Mouse (Mus musculus) forebrain, embryonic 16.5 days (tissue): ENCODE data around the gene Crybb3. TPM values are rescaled to one million over a fixed set of nuclear protein-coding genes. Genes with fewer than 3 reads are reported as not detected.
A peak's percentile ranks its signal among the peaks of the same experiment; 100 is the strongest.

ENCODE experiments used
- ATAC-seq: fragments of 200-750 bp; cut with Nextera tagmentation; 2 replicates; pipeline ENCODE4 v1.8.0; 2017; ENCODE audit warnings: mild to moderate bottlenecking, moderate library complexity
- H3K27ac ChIP-seq: fragments of 300-500 bp; sonication (generic); 2 replicates; pipeline ENCODE4 v1.5.1; 2014; ENCODE audit warnings: low read length, control low read depth
- H3K27me3 ChIP-seq: fragments of 300-500 bp; sonication (generic); replicated peaks from 2 replicates; pipeline ENCODE4 v1.6.1; 2014; ENCODE audit warnings: low read length; ENCODE audit not compliant: control insufficient read depth, insufficient read depth
- H3K36me3 ChIP-seq: fragments of 300-500 bp; sonication (generic); 2 replicates; pipeline ENCODE4 v1.6.1; 2014; ENCODE audit not compliant: control insufficient read depth, insufficient read depth
- H3K4me1 ChIP-seq: fragments of 300-500 bp; sonication (generic); replicated peaks from 2 replicates; pipeline ENCODE4 v1.6.1; 2014; ENCODE audit warnings: low read length; ENCODE audit not compliant: control insufficient read depth, insufficient read depth
- H3K4me2 ChIP-seq: fragments of 300-500 bp; sonication (generic); 2 replicates; pipeline ENCODE4 v1.6.1; 2014; ENCODE audit warnings: mild to moderate bottlenecking, low read length, control low read depth
- H3K4me3 ChIP-seq: fragments of 300-500 bp; sonication (generic); replicated peaks from 2 replicates; pipeline ENCODE4 v1.5.1; 2014; ENCODE audit warnings: mild to moderate bottlenecking, low read length, control low read depth
- H3K9ac ChIP-seq: fragments of 300-500 bp; sonication (generic); replicated peaks from 2 replicates; pipeline ENCODE4 v1.6.1; 2014; ENCODE audit warnings: low read depth, low read length, control low read depth
- H3K9me3 ChIP-seq: fragments of 300-500 bp; sonication (generic); 2 replicates; pipeline ENCODE4 v1.6.1; 2016; ENCODE audit warnings: low read length; ENCODE audit not compliant: control insufficient read depth
- WGBS: fragments of 180-500 bp; shearing (Covaris S2); extraction: QIAGEN DNeasy Blood & Tissue Kit; methylation state at CpG from one replicate; pipeline ENCODE4 v1.1.7; 2014; 5-methylcytosine and 5-hydroxymethylcytosine counted together
- polyA plus RNA-seq: library from polyadenylated mRNA; unstranded; fragments of >200 nt; fragmentation: Nextera tagmentation; extraction: Ambion mirVana; gene quantifications from 2 replicates; pipeline ENCODE4 v1.2.1, GENCODE M21; 2015

The Crybb3 gene
- polyA plus RNA-seq, 1 experiment from 2014 or later = 0.94 TPM

GRCm38 (mm10) chr5:113092406-113092805, 11.0 kb upstream of the Crybb3 start:
- ATAC-seq = no peak
- H3K4me3 ChIP-seq = no peak overlapping the region

GRCm38 (mm10) chr5:113091162-113091561, 9.8 kb upstream of the Crybb3 start:
- 62% methylated on average over 5 of the region's 5 CpGs for WGBS

More at GRCm38 (mm10) chr5:113092406-113092805, 11.0 kb upstream of the Crybb3 start:
- H3K4me2 ChIP-seq = no peak overlapping the region
- H3K27ac ChIP-seq = no peak overlapping the region
- 79% methylated on average over 7 of the region's 7 CpGs for WGBS
- H3K36me3 ChIP-seq = no peaks in the 10 kb centered on the region
- no peaks in the 10 kb centered on the region for H3K9me3 ChIP-seq
- no peaks in the 10 kb centered on the region for H3K4me1 ChIP-seq
- no peaks in the 10 kb centered on the region for H3K27me3 ChIP-seq
- H3K9ac ChIP-seq = no peak overlapping the region

GRCm38 (mm10) chr5:113090750-113091149, 9.4 kb upstream of the Crybb3 start:
- no peak overlapping the region for H3K4me2 ChIP-seq
- no peaks in the 10 kb centered on the region for H3K36me3 ChIP-seq
- H3K9me3 ChIP-seq = no peaks in the 10 kb centered on the region
- ATAC-seq = no peak
- H3K27ac ChIP-seq = no peak overlapping the region
- WGBS = 93% methylated on average over 11 of the region's 11 CpGs
- peaks cover 12% of the 10 kb centered on the region for H3K4me1 ChIP-seq
- no peak overlapping the region for H3K4me3 ChIP-seq
- no peaks in the 10 kb centered on the region for H3K27me3 ChIP-seq
- no peak overlapping the region for H3K9ac ChIP-seq

More at GRCm38 (mm10) chr5:113091162-113091561, 9.8 kb upstream of the Crybb3 start:
- no peak overlapping the region for H3K4me3 ChIP-seq
- no peak overlapping the region for H3K27ac ChIP-seq
- peak; percentile 26; the same call in 1 of the 2 replicates for ATAC-seq
- no peak overlapping the region for H3K4me2 ChIP-seq
- H3K4me1 ChIP-seq = peaks cover 10% of the 10 kb centered on the region
- H3K27me3 ChIP-seq = no peaks in the 10 kb centered on the region
- H3K36me3 ChIP-seq = no peaks in the 10 kb centered on the region
- H3K9me3 ChIP-seq = no peaks in the 10 kb centered on the region
- no peak overlapping the region for H3K9ac ChIP-seq

- Histone ChIP-seq H3K4me3 (no peak overlapping the region), H3K9ac (no peak overlapping the region), H3K4me2 (no peak overlapping the region), H3K36me3 (no peaks in the 10 kb centered on the region), H3K9me3 (no peaks in the 10 kb centered on the region), H3K27me3 (no peaks in the 10 kb centered on the region), H3K27ac (no peak overlapping the region), H3K4me1 (peaks cover 12% of the 10 kb centered on the region)
- 90% methylated on average over 24 of the region's 24 CpGs for WGBS
- no peak for ATAC-seq
Measured at GRCm38 (mm10) chr5:113090077-113090690, 8.8 kb upstream of the Crybb3 start.

GRCm38 (mm10) chr5:113087465-113087864, 6.1 kb upstream of the Crybb3 start:
- peaks cover 12% of the 10 kb centered on the region for H3K4me1 ChIP-seq
- no peak overlapping the region for H3K4me2 ChIP-seq
- H3K27me3 ChIP-seq = no peaks in the 10 kb centered on the region
- H3K9ac ChIP-seq = no peak overlapping the region
- no peaks in the 10 kb centered on the region for H3K9me3 ChIP-seq
- H3K27ac ChIP-seq = no peak overlapping the region
- no peak overlapping the region for H3K4me3 ChIP-seq
- no peaks in the 10 kb centered on the region for H3K36me3 ChIP-seq
- ATAC-seq = no peak
- WGBS = 95% methylated on average over 2 of the region's 2 CpGs

GRCm38 (mm10) chr5:113086990-113087389, 5.6 kb upstream of the Crybb3 start:
- no peak overlapping the region for H3K9ac ChIP-seq
- WGBS = 73% methylated on average over 4 of the region's 4 CpGs
- no peak overlapping the region; the same call in 1 of the 2 replicates for H3K27ac ChIP-seq
- no peaks in the 10 kb centered on the region for H3K36me3 ChIP-seq
- H3K4me1 ChIP-seq = peaks cover 12% of the 10 kb centered on the region
- no peak for ATAC-seq
- H3K27me3 ChIP-seq = no peaks in the 10 kb centered on the region
- H3K9me3 ChIP-seq = no peaks in the 10 kb centered on the region
- H3K4me2 ChIP-seq = no peak overlapping the region
- H3K4me3 ChIP-seq = no peak overlapping the region

GRCm38 (mm10) chr5:113086439-113086838, 5.1 kb upstream of the Crybb3 start:
- H3K36me3 ChIP-seq = no peaks in the 10 kb centered on the region
- WGBS = 54% methylated on average over 12 of the region's 12 CpGs
- no peaks in the 10 kb centered on the region for H3K9me3 ChIP-seq
- no peak overlapping the region for H3K9ac ChIP-seq
- H3K4me1 ChIP-seq = peaks cover 12% of the 10 kb centered on the region
- H3K4me2 ChIP-seq = no peak overlapping the region
- H3K27me3 ChIP-seq = no peaks in the 10 kb centered on the region
- no peak overlapping the region for H3K4me3 ChIP-seq
- peak overlapping the region; percentile 29; the same call in 1 of the 2 replicates for H3K27ac ChIP-seq
- peak; percentile 52; the same call in 1 of the 2 replicates for ATAC-seq

- ATAC-seq = no peak
- Histone ChIP-seq H3K9me3 (no peaks in the 10 kb centered on the region), H3K27me3 (no peaks in the 10 kb centered on the region), H3K4me1 (peaks cover 12% of the 10 kb centered on the region), H3K36me3 (no peaks in the 10 kb centered on the region), H3K27ac (peak overlapping the region; percentile 29; the same call in 1 of the 2 replicates), H3K4me2 (no peak overlapping the region), H3K9ac (no peak overlapping the region), H3K4me3 (no peak overlapping the region)
- 80% methylated on average over 2 of the region's 2 CpGs for WGBS
Measured at GRCm38 (mm10) chr5:113085931-113086330, 4.5 kb upstream of the Crybb3 start.

GRCm38 (mm10) chr5:113084309-113084708, 2.9 kb upstream of the Crybb3 start:
- no peak overlapping the region for H3K27ac ChIP-seq
- no peak overlapping the region for H3K4me3 ChIP-seq
- no peak overlapping the region for H3K9ac ChIP-seq
- no peaks in the 10 kb centered on the region for H3K9me3 ChIP-seq
- H3K4me2 ChIP-seq = no peak overlapping the region
- H3K27me3 ChIP-seq = no peaks in the 10 kb centered on the region
- H3K4me1 ChIP-seq = peaks cover 15% of the 10 kb centered on the region
- ATAC-seq = no peak
- 86% methylated on average over 2 of the region's 2 CpGs for WGBS
- no peaks in the 10 kb centered on the region for H3K36me3 ChIP-seq
